Mouse (Mus musculus): ENCODE measurements around the gene Tet1.

- TF ChIP-seq POLR2A (IDR thresholded peaks at IDR 0.05; ENCODE audit: insufficient read length, low read depth), result no peak
- no peak for TF ChIP-seq E2F4 (IDR thresholded peaks at IDR 0.05; ENCODE audit: insufficient read depth)
- TF ChIP-seq MAX (IDR thresholded peaks at IDR 0.05; ENCODE audit: low read depth), result no peak
- TF ChIP-seq CEBPB (IDR thresholded peaks at IDR 0.05; ENCODE audit: insufficient read depth, poor library complexity, severe bottlenecking), result no peak
- TF ChIP-seq USF1 (IDR thresholded peaks at IDR 0.05; ENCODE audit: low read depth), result no peak
- no peak for TF ChIP-seq POLR2AphosphoS2 (IDR thresholded peaks at IDR 0.05; ENCODE audit: insufficient read length, low read depth)
- no peak for TF ChIP-seq MYOG (IDR thresholded peaks at IDR 0.05; ENCODE audit: control insufficient read depth in 1 of 3, insufficient read depth in 1 of 3, insufficient read length in 2 of 3, low read depth in 2 of 3)
- TF ChIP-seq REST (IDR thresholded peaks at IDR 0.05; ENCODE audit: insufficient read depth, insufficient read length), result no peak
- TF ChIP-seq TCF3 (IDR thresholded peaks at IDR 0.05; ENCODE audit: insufficient read length, low read depth), result no peak
- TF ChIP-seq MYOD1 (IDR thresholded peaks at IDR 0.05; ENCODE audit: control insufficient read depth in 1 of 3, insufficient read length in 2 of 3, low read depth in 2 of 3), result no peak
- no peak for TF ChIP-seq TCF12 (IDR thresholded peaks at IDR 0.05; ENCODE audit: insufficient read depth, poor library complexity, severe bottlenecking)
- no peak for TF ChIP-seq SRF (IDR thresholded peaks at IDR 0.05; ENCODE audit: control insufficient read depth, insufficient read length, low read depth)
Measured at GRCm38 (mm10) chr10:62891025-62891424, 17.8 kb downstream of the Tet1 start.
